Mouse (Mus musculus) lung, embryonic 15.5 days (tissue): ENCODE data around the gene Defb46. TPM values are rescaled to one million over a fixed set of nuclear protein-coding genes. Genes with fewer than 3 reads are reported as not detected.

Experiments
- ATAC-seq: fragments of 200-750 bp; cut with Nextera tagmentation; 2 replicates; pipeline ENCODE4 v1.8.0; 2017; ENCODE audit warnings: moderate number of reproducible peaks, borderline replicate concordance; ENCODE audit not compliant: low FRiP score, low TSS enrichment; ENCODE audit errors: extremely low read depth
- H3K27ac ChIP-seq: fragments of 300-500 bp; sonication (generic); 2 replicates; pipeline ENCODE4 v1.5.1; 2015; ENCODE audit warnings: moderate library complexity, mild to moderate bottlenecking, inconsistent platforms
- H3K27me3 ChIP-seq: fragments of 300-500 bp; sonication (generic); 2 replicates; pipeline ENCODE4 v1.6.1; 2015; ENCODE audit warnings: inconsistent platforms
- H3K36me3 ChIP-seq: fragments of 300-500 bp; sonication (generic); 2 replicates; pipeline ENCODE4 v1.6.1; 2015; ENCODE audit warnings: inconsistent platforms
- H3K4me1 ChIP-seq: fragments of 300-500 bp; sonication (generic); 2 replicates; pipeline ENCODE4 v1.6.1; 2015; ENCODE audit warnings: inconsistent platforms
- H3K4me2 ChIP-seq: fragments of 300-500 bp; sonication (generic); 2 replicates; pipeline ENCODE4 v1.6.1; 2015; ENCODE audit warnings: inconsistent platforms, mild to moderate bottlenecking, moderate library complexity
- H3K4me3 ChIP-seq: fragments of 300-500 bp; sonication (generic); 2 replicates; pipeline ENCODE4 v1.5.1; 2015; ENCODE audit warnings: mild to moderate bottlenecking, inconsistent platforms
- H3K9ac ChIP-seq: fragments of 300-500 bp; sonication (generic); 2 replicates; pipeline ENCODE4 v1.6.1; 2015; ENCODE audit warnings: inconsistent platforms
- H3K9me3 ChIP-seq: fragments of 300-500 bp; sonication (generic); 2 replicates; pipeline ENCODE4 v1.6.1; 2016; ENCODE audit warnings: inconsistent platforms
- WGBS: fragments of 180-500 bp; shearing (Covaris S2); methylation state at CpG from one replicate; pipeline ENCODE4 v1.1.7; 2015; 5-methylcytosine and 5-hydroxymethylcytosine counted together
- polyA plus RNA-seq: library from polyadenylated mRNA; unstranded; fragments of >200 nt; fragmentation: Nextera tagmentation; extraction: Ambion mirVana; gene quantifications from 2 replicates; pipeline ENCODE4 v1.2.1, GENCODE M21; 2015

The Defb46 gene
- polyA plus RNA-seq = not detected in 2 replicates

GRCm38 (mm10) chr8:19239616-19240015 lies at the start of gene Defb46:
Gene Defb46 (plus strand): TSS chr8:19239916.
- Histone ChIP-seq H3K4me1 (no peaks in the 10 kb centered on the region), H3K27ac (no peak within 1 kb of the TSS), H3K27me3 (no peaks in the 10 kb centered on the region), H3K4me3 (no peak within 1 kb of the TSS), H3K9ac (no peak within 1 kb of the TSS), H3K9me3 (no peaks in the 10 kb centered on the region), H3K36me3 (no peaks in the 10 kb centered on the region), H3K4me2 (no peak within 1 kb of the TSS)
- WGBS = 65% methylated on average over 2 of the region's 2 CpGs
- no peak for ATAC-seq

- no peak for ATAC-seq
These were observed 14.6 kb upstream of the Defb46 start, which contains the start of gene Defb6 for GRCm38 (mm10) chr8:19225161-19225560. Gene Defb6 (plus strand): TSS chr8:19225478.

GRCm38 (mm10) chr8:19238101-19238500 lies 1.6 kb upstream of the Defb46 start:
- H3K4me1 ChIP-seq = no peaks in the 10 kb centered on the region
- H3K9me3 ChIP-seq = no peaks in the 10 kb centered on the region
- H3K27me3 ChIP-seq = no peaks in the 10 kb centered on the region
- H3K4me3 ChIP-seq = no peak overlapping the region
- WGBS = 78% methylated on average over 1 of the region's 1 CpGs
- H3K36me3 ChIP-seq = no peaks in the 10 kb centered on the region
- H3K27ac ChIP-seq = no peak overlapping the region
- ATAC-seq = no peak
- no peak overlapping the region for H3K9ac ChIP-seq
- H3K4me2 ChIP-seq = no peak overlapping the region

More at GRCm38 (mm10) chr8:19225161-19225560, 14.6 kb upstream of the Defb46 start, which contains the start of gene Defb6:
- Histone ChIP-seq H3K4me3 (no peak within 1 kb of the TSS), H3K36me3 (no peaks in the 10 kb centered on the region), H3K9me3 (no peaks in the 10 kb centered on the region), H3K9ac (no peak within 1 kb of the TSS), H3K27me3 (no peaks in the 10 kb centered on the region), H3K4me1 (no peaks in the 10 kb centered on the region), H3K4me2 (no peak within 1 kb of the TSS), H3K27ac (no peak within 1 kb of the TSS)
- 48% methylated on average over 1 of the region's 1 CpGs for WGBS

- no peaks in the 10 kb centered on the region for H3K27me3 ChIP-seq
- ATAC-seq = no peak
- H3K36me3 ChIP-seq = no peaks in the 10 kb centered on the region
- 94% methylated on average over 5 of the region's 5 CpGs for WGBS
- no peaks in the 10 kb centered on the region for H3K9me3 ChIP-seq
- no peak within 1 kb of the TSS for H3K9ac ChIP-seq
- no peak within 1 kb of the TSS for H3K27ac ChIP-seq
- no peak within 1 kb of the TSS for H3K4me3 ChIP-seq
- H3K4me2 ChIP-seq = no peak within 1 kb of the TSS
- no peaks in the 10 kb centered on the region for H3K4me1 ChIP-seq
These were observed 7.6 kb downstream of the Defb46 start, which contains the start of gene Defb5 for GRCm38 (mm10) chr8:19247280-19247679. Gene Defb5 (plus strand): TSS chr8:19247580.

- no peak overlapping the region for H3K9ac ChIP-seq
- H3K27ac ChIP-seq = no peak overlapping the region
- no peaks in the 10 kb centered on the region for H3K4me1 ChIP-seq
- no peaks in the 10 kb centered on the region for H3K9me3 ChIP-seq
- H3K36me3 ChIP-seq = no peaks in the 10 kb centered on the region
- H3K4me2 ChIP-seq = no peak overlapping the region
- no peak overlapping the region for H3K4me3 ChIP-seq
- no peaks in the 10 kb centered on the region for H3K27me3 ChIP-seq
- no peak for ATAC-seq
These were observed 18.4 kb downstream of the Defb46 start for GRCm38 (mm10) chr8:19258136-19258535.

GRCm38 (mm10) chr8:19259667-19260066 lies 20.0 kb downstream of the Defb46 start:
- H3K36me3 ChIP-seq = no peaks in the 10 kb centered on the region
- no peak overlapping the region for H3K27ac ChIP-seq
- WGBS = 38% methylated on average over 3 of the region's 3 CpGs
- H3K4me2 ChIP-seq = no peak overlapping the region
- H3K27me3 ChIP-seq = no peaks in the 10 kb centered on the region
- H3K9ac ChIP-seq = no peak overlapping the region
- H3K9me3 ChIP-seq = no peaks in the 10 kb centered on the region
- H3K4me3 ChIP-seq = no peak overlapping the region
- H3K4me1 ChIP-seq = no peaks in the 10 kb centered on the region
- no peak for ATAC-seq

Other genes starting within 250 kb of the Defb46 start
- not detected in 2 replicates for gene Defb37, start 248.9 kb upstream of the Defb46 start, polyA plus RNA-seq
- not detected in 2 replicates for gene Defb38, start 213.3 kb upstream of the Defb46 start, polyA plus RNA-seq
- gene Defb39, start 175.1 kb upstream of the Defb46 start, polyA plus RNA-seq = not detected in 2 replicates
- gene Defb12, start 125.1 kb upstream of the Defb46 start, polyA plus RNA-seq = not detected in 2 replicates
- gene Defb34, start 116.2 kb upstream of the Defb46 start, polyA plus RNA-seq = not detected in 2 replicates
- not detected in 2 replicates for gene Gm45826, start 99.1 kb upstream of the Defb46 start, polyA plus RNA-seq
- not detected in 2 replicates for gene Defb14, start 45.6 kb upstream of the Defb46 start, polyA plus RNA-seq
- not detected in 2 replicates for gene Defb4, start 41.2 kb upstream of the Defb46 start, polyA plus RNA-seq
- not detected in 2 replicates for gene Defb6, start 14.4 kb upstream of the Defb46 start, polyA plus RNA-seq
- gene Defb5, start 7.7 kb downstream of the Defb46 start, polyA plus RNA-seq = not detected in 2 replicates
- not detected in 2 replicates for gene Defb3, start 53.4 kb downstream of the Defb46 start, polyA plus RNA-seq
- gene Defb8, start 207.7 kb downstream of the Defb46 start, polyA plus RNA-seq = not detected in 2 replicates